Mouse (Mus musculus) urinary bladder, adult 18-20 months (tissue): Measurements from ENCODE around the gene Kcnmb1.

Source experiments
- DNase-seq, 2 experiments: peaks; one replicate each; pipeline ENCODE4 v3.0.0; 2022; ENCODE audit warnings: low spot score in 2 of 2, mixed read lengths in 2 of 2

The Kcnmb1 gene

GRCm38 (mm10) chr11:33944067-33944785 lies 18.6 kb upstream of the Kcnmb1 start:
- DNase-seq: no peak

GRCm38 (mm10) chr11:33944786-33945328 lies 18.0 kb upstream of the Kcnmb1 start:
- no peak for DNase-seq

- no peak for DNase-seq
These were observed 16.3 kb upstream of the Kcnmb1 start for GRCm38 (mm10) chr11:33946501-33946900.

- no peak for DNase-seq
These were observed 11.7 kb upstream of the Kcnmb1 start for GRCm38 (mm10) chr11:33951155-33951554.

GRCm38 (mm10) chr11:33951684-33952625 lies 10.9 kb upstream of the Kcnmb1 start:
- no peak for DNase-seq

GRCm38 (mm10) chr11:33955982-33956381 lies 6.8 kb upstream of the Kcnmb1 start:
- no peak for DNase-seq

- no peak for DNase-seq
These were observed 6.2 kb upstream of the Kcnmb1 start for GRCm38 (mm10) chr11:33956623-33957022.

GRCm38 (mm10) chr11:33957595-33957994 lies 5.2 kb upstream of the Kcnmb1 start:
- DNase-seq: no peak

GRCm38 (mm10) chr11:33958713-33959112 lies 4.1 kb upstream of the Kcnmb1 start:
- DNase-seq: no peak

GRCm38 (mm10) chr11:33962178-33962577 lies 635 bp upstream of the Kcnmb1 start:
- no peak for DNase-seq

- no peak for DNase-seq
These were observed 2.6 kb downstream of the Kcnmb1 start for GRCm38 (mm10) chr11:33965380-33965779.

- DNase-seq: no peak
These were observed 4.9 kb downstream of the Kcnmb1 start for GRCm38 (mm10) chr11:33967708-33968107.

- DNase-seq: no peak
These were observed 6.4 kb downstream of the Kcnmb1 start for GRCm38 (mm10) chr11:33969199-33969598.

GRCm38 (mm10) chr11:33972114-33972513 lies 9.3 kb downstream of the Kcnmb1 start:
- DNase-seq: no peak

GRCm38 (mm10) chr11:33974341-33975040 lies 11.7 kb downstream of the Kcnmb1 start:
- no peak for DNase-seq

GRCm38 (mm10) chr11:33975121-33975520 lies 12.3 kb downstream of the Kcnmb1 start:
- no peak for DNase-seq

GRCm38 (mm10) chr11:33980146-33980545 lies 17.3 kb downstream of the Kcnmb1 start:
- DNase-seq: no peak

GRCm38 (mm10) chr11:33986525-33986924 lies 23.7 kb downstream of the Kcnmb1 start:
- DNase-seq: no peak

- no peak for DNase-seq
These were observed 27.2 kb downstream of the Kcnmb1 start for GRCm38 (mm10) chr11:33990002-33990401.

- no peak for DNase-seq
These were observed 30.1 kb downstream of the Kcnmb1 start, which contains the start of gene Kcnip1 for GRCm38 (mm10) chr11:33992938-33993337. TSS of gene Kcnip1 (minus strand) at chr11:33993152.

- no peak for DNase-seq
These were observed 30.7 kb downstream of the Kcnmb1 start for GRCm38 (mm10) chr11:33993496-33993895.

- DNase-seq: no peak
These were observed 35.4 kb downstream of the Kcnmb1 start for GRCm38 (mm10) chr11:33998244-33998643.
